Mouse (Mus musculus) v-Abl transformed pro-B cells (cell line): ENCODE measurements around the gene Wdr81.

Experiments
- in situ Hi-C, 2 experiments: fragments of 400-800 bp; cut with MboI; formaldehyde crosslinking; loops; one replicate each; pipeline ENCODE4 v1.15.1; 2025; ENCODE audit not compliant: unreplicated experiment in 2 of 2

Wdr81 gene

GRCm38 (mm10) chr11:75453991-75454930, at the start of gene Wdr81:
TSS of gene Wdr81 (minus strand) at chr11:75454717.
- in situ Hi-C loops, result loop anchor here (5.0 kb wide), 3 partner anchors 33 to 38 kb away; partner anchors contain the start of gene Prpf8 (in 1 of the 2)

DNA sequence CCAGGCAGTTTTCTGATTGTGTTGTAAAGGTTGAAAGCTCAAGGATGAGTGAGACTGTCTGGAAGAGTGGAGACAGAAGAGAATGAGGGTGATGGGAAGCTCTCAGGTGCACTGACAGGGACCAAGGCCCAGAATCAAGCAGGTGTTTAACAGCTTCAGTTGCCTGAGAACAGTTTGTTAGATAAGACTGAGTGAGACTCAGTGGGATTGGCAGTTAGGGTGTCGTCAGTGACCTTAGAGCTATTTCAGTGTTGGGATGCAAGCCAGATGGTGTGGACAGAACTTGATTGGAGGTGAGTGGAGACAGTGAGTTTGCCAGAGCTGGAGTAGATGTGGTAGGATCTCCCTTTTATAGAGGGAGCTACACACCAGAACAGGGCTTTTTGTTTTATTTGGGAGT, 43.6 kb upstream of the Wdr81 start:
- in situ Hi-C loops, result loop anchor here in 1 of 2 experiments (25.0 kb wide), 1 partner anchor 311 kb away; the partner anchor contains the start of genes Dph1, Ovca2 and Rtn4rl1

GRCm38 (mm10) chr11:75494296-75495049, 40.0 kb upstream of the Wdr81 start:
- in situ Hi-C loops, result loop anchor here (5.0 to 25.0 kb wide), 2 partner anchors 42 to 307 kb away; partner anchors contain the start of genes Dph1 (in 1 of the 2), Ovca2 (in 1 of the 2), Rtn4rl1 (in 1 of the 2) and Wdr81 (in 1 of the 2)

DNA sequence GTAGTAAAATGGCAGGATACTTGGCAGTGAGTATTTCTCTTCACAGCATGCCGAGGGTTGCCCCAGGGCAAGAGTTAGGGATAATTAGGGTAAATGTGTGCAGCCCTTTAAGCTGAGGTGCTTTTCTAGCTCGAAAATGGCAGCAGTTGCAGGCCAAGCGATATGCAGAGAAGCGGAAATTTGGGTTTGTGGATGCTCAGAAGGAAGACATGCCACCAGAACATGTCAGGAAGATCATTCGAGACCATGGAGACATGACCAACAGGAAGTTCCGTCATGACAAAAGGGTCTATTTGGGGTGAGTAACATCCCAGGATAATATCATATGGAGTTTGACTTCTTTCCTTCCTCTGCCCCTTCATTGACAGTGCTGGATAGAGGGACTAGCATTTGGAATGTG, 33.0 kb upstream of the Wdr81 start:
- in situ Hi-C loops, result loop anchor here (5.0 to 25.0 kb wide), 3 partner anchors 35 to 300 kb away; partner anchors contain the start of genes Dph1 (in 1 of the 2), Ovca2 (in 1 of the 2), Rtn4rl1 (in 1 of the 2) and Wdr81 (in 1 of the 2)

- in situ Hi-C loops, result loop anchor here (5.0 to 25.0 kb wide), 3 partner anchors 34 to 299 kb away; partner anchors contain the start of genes Dph1 (in 1 of the 2), Ovca2 (in 1 of the 2), Rtn4rl1 (in 1 of the 2) and Wdr81 (in 1 of the 2)
Measured at GRCm38 (mm10) chr11:75486601-75487285, 32.2 kb upstream of the Wdr81 start, which contains the start of gene Prpf8. TSS of gene Prpf8 (plus strand) at chr11:75486816.

DNA sequence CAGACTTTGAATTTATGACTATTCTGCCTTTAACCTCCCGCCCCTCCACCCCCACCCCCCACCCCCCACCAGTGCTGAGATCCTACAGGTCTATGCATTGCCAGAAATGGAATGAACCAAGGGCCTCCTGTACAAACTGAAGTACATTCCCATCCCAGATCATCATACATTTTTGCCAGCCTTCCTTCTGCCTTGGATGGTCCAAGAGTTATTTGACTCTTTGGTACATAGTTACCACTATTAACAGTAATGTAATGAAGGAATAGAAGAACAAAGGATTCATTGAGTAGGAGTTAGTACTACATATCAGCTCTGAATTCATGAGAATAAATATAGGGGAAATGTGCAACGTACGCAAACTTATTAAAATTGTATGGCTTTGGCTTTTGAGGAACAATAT, 31.7 kb upstream of the Wdr81 start:
- in situ Hi-C loops, result loop anchor here (5.0 to 25.0 kb wide), 3 partner anchors 34 to 299 kb away; partner anchors contain the start of genes Dph1 (in 1 of the 2), Ovca2 (in 1 of the 2), Rtn4rl1 (in 1 of the 2) and Wdr81 (in 1 of the 2)

GRCm38 (mm10) chr11:75473376-75473775, 18.9 kb upstream of the Wdr81 start:
- in situ Hi-C loops, result no loop called here

DNA sequence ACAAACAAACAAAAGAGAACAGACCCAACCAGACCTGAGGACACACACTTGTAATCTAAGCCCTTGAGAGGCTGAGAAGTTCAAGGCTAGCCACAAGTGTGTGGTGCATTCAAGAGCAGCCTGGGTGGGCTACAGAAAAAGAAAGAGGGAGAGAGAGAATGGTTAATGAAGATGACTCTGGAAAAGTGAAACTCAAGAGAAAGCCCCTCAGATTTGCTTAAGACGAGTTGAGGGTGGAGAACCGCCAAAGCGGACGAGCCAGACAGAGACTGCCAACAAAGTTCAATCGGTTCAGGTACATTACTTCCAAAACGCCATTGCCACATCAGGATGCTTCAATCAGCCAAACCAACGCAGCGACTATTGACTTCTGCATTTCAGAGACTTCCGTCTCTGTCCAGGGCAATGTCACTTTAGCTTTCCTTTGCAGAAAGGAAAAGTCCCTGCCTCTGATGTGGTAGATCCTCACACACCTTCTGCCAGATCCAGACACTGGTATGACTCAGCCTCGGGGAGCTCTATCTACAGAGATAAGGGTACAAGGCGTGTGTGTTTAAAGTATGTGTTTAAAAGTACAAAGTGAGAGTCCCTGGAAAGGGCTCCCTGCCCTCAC, 18.1 kb upstream of the Wdr81 start:
- in situ Hi-C loops, result no loop called here

DNA sequence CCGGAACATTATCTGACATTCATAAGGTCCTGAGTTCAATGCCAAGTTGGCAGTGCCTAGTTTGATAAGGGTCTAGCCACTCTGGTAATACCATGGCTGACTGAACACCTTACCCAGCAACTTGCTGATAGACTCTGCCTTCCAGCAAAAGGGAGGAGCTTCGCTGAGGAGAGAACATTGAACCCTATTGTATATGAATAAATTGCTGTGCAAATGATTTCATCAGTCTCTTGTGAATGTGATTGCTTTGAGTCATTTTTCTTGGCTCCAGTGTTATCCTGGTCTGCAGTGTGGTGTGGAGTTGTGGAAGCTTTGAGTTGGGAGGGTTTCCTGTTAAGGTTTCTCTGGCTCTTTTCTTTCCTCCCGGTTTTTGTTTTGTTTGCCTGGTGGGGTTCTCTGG, 16.2 kb upstream of the Wdr81 start:
- in situ Hi-C loops, result no loop called here

GRCm38 (mm10) chr11:75469261-75469660, 14.7 kb upstream of the Wdr81 start:
- in situ Hi-C loops, result no loop called here

GRCm38 (mm10) chr11:75468410-75468809, 13.9 kb upstream of the Wdr81 start:
- in situ Hi-C loops, result no loop called here

DNA sequence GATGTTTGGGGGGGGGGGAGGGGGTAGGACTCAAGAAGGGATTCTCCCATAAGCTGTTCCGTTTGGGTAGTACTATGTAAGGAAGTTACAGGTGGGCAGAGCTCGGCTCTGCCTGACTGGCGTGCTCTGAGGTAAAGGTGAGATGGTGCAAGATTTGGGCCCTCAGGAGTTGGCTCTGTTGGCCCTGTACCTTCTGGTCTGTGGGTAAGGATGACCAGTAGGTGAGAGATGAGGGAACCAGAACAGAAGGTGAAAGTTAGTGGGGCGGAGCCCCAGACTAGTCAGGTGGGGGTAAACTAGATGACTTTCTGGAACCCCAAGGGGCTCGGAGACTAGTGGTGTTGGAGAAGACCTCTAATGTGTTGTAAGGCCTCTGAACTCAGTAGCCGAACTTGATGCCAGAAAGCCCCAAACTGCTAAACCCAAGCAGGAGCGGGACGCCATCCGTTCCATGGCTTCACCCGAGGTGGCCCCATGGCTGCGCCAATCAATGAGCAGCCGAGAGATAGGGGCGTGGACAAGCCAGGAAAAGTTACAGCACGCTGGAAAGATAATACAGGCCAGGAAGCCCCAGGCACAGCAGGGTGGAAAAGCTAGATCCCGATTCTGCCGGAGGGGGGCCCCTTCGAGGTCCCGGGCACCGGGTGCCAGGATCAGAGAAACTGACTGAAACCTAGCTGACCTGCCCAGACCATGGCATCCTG, 13.1 kb upstream of the Wdr81 start:
- in situ Hi-C loops, result no loop called here

DNA sequence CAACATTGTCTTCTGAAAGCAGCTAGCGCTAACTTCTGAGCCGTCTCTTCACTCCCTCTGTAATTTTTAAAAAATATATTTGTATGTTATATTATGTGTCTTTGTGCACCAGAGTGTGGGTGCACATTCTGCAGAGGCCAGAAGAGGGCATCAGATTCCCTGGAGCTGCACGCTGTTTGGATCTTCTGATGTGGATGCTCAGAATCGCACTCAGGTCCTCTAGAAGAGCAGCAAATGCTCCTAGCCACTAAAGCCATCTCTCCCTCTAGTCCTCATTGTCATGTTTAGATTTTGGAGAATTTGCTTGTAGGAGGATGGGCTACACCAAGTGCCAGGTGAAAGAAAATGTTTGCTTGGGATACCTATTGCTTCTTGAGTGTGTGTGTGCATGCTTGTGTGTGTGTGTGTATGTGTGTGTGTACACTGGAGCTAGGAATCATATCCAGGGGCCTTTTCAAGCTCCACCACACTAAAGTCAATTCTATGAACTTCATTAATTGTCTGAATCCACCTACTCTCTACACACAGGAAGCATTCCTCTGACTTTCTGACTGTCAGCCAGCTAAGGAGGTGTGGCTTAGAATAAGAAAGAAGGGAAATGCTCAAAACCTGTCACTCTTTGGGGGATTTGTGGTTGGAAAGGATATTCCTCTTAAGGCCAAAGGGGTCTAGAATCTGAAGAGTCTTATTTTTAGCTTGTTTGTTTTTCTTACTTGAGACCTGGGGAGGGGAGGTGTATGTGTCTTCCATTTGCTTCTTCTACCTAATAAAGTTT, 12.4 kb upstream of the Wdr81 start:
- in situ Hi-C loops, result no loop called here

- in situ Hi-C loops, result no loop called here
Measured at GRCm38 (mm10) chr11:75465051-75465450, 10.5 kb upstream of the Wdr81 start.

DNA sequence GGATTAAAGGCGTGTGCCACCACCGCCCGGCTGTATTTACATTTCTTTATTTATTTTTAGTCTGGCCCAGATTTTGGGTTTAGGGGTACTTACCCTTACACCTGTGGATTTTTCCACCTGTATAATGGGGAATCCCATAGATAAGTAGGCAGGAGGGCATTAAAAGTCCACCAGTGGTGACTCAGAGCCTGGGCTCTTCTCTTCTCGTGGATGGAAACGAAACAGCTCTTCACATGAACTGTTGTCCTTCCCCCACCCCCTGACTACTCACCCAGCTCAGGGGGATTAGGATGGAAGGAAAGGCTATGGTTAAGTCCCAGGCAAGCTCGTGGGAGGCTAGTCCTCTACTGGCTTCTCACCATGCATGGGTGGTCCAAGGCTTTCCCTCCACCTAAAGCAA, 9.9 kb upstream of the Wdr81 start:
- in situ Hi-C loops, result no loop called here

DNA sequence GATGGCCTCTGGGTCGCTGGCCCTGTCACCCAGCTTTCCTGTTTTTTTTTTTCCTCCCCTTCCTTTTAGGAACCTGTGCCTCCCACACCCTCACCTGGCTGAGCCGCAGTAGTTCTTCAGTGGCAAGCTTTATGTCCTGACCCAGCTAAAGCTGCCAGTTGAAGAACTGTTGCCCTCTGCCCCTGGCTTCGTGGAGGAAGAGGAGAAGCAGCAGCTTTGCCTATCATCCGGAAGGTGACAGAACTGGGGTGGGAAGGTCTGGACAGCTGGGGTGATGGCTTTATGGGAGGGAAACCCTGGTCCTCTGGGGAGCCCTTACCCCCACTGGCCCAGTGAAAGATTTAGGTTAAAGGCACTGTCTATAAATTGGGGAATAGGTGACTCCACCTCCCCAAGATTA, 9.1 kb upstream of the Wdr81 start:
- in situ Hi-C loops, result no loop called here

DNA sequence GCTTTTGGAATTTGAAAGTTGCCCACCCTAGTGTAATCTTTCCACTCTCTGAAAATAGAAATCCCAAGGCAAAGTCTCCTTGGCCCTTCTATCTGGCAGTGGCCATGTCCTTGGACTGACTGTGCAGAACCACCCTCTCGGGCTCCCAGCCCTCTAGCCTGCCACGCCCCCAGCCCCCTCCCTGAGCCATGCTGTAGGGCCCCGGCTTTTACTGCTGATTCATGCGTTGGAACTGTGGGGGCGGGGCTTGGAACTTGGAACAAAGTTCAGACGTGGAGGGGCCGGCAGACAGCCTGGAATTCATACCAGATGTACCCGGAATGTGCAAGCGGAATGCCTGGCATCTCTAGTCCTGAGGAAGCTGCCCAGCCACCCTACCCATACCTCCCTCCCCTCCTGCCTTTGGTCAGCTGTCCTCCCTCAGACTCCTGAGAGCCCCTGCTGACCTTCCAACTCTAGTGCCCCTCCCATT, 8.4 kb upstream of the Wdr81 start:
- in situ Hi-C loops, result no loop called here

DNA sequence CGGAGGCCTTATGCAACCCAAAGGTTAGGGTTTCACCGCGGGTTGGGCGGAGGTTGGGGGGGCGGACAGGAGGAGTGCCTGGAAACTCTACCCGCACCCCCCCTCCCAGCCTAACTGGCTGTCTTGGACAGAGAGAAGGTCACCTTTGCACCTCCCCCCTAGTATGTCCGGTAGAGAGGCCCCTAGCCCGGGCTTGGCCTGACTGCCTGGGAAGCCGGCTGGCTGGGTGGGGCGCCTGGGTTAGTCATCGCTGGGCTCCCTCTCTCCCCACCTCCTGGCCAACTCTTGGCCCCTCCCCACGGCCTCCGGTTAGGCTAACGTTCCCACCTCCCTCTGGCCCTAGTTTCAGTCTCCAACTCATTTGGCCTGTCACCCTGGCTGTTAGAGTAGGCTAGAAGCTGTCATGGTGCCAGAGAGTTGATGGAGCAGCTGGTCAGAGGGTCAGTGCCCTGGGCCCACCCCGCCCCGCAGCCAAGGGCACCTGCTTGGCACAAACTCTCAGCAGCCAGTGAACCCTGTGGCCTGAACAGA, 7.8 kb upstream of the Wdr81 start:
- in situ Hi-C loops, result no loop called here
